Mouse (Mus musculus): ENCODE measurements around the gene Cox10. TPM values are rescaled to one million over a fixed set of nuclear protein-coding genes. Genes with fewer than 3 reads are reported as not detected.
A peak's percentile ranks its signal among the peaks of the same experiment; 100 is the strongest.

Gene Cox10
- polyA plus RNA-seq, 1 experiment: 21.8 TPM

DNA sequence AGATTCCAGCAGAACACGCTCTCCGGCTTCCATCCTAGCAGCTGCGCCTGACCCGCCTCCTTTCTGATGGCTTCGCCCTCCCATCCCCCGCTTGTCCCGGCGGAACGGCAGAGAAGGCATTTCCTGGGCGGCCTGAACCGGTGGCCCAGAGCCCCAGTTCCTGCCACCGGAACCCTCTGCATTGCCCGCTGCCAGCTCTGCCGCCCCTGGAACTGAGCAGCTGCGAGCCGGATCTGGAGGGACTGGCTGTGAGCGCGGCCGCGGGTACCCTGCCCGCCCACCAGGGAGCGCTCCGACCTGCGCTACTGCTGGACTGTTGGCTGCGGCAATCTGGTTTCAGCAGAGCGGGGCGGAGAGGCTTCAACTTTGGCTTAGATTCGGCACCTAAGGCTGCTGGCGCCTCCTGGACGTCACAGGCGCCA is 154.1 kb downstream of the Cox10 start:
- WGBS: under 1% methylated on average over 31 of the region's 31 CpGs
- H3K36me3 ChIP-seq (ENCODE audit: control insufficient read depth, insufficient read depth, low read length): no peaks in the 10 kb centered on the region
- no peak overlapping the region for H3K4me3 ChIP-seq (ENCODE audit: insufficient read depth, low read depth, low read length)
- H3K4me1 ChIP-seq (ENCODE audit: control insufficient read depth, insufficient read depth, low read length): no peaks in the 10 kb centered on the region
- DNase-seq: peak; percentile 88
- 0 out of 2 replicates have a peak, but pooled peaks cover 3% of the 10 kb centered on the region for H3K27me3 ChIP-seq (replicated peaks; ENCODE audit: control insufficient read depth, insufficient read depth, low read length)
- peak; percentile 82 for TF ChIP-seq CTCF (conservative IDR thresholded peaks at IDR 0.05; ENCODE audit: insufficient read depth, insufficient read length, low read depth, low read length)
- TF ChIP-seq POLR2A (IDR thresholded peaks at IDR 0.05; ENCODE audit: low read depth, low read length): no peak
- H3K27ac ChIP-seq (ENCODE audit: insufficient read depth, low read depth, low read length): no peak overlapping the region

DNA sequence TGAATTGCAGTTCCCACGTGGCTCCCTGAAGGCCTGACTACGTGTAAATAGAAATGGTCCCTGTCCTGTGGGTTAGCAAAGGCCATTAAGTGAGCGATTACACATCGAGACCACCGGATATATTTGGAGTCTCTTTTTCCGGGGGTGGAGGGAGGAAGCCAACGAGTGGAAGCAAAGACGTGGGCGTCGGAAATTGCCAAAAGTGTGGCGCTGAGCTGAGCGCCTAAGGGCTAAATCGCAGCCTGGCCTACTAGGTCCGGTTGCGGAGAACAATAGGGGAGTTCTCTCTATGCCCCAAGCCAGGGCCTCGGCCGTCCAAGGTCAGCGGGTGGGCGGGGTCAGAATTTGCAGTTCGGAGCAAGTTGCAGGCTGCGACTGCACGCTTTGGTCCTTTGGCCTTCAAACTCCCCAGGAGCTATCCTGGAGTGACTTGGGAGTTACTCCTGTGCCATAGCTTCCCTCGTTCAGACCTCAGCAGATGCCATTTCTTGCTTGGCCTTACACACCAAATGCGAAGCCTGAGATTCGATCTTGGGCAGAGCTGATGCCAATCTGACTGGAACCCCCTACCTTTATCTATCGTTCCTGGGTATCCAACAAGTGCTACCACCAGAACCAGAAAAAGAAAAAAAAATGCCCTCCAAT is 154.9 kb downstream of the Cox10 start:
- Histone ChIP-seq H3K4me1 (ENCODE audit: control insufficient read depth, insufficient read depth, low read length) (no peaks in the 10 kb centered on the region), H3K27me3 (replicated peaks; ENCODE audit: control insufficient read depth, insufficient read depth, low read length) (0 out of 2 replicates have a peak, but pooled peaks cover 3% of the 10 kb centered on the region), H3K36me3 (ENCODE audit: control insufficient read depth, insufficient read depth, low read length) (no peaks in the 10 kb centered on the region), H3K27ac (ENCODE audit: insufficient read depth, low read depth, low read length) (no peak overlapping the region), H3K4me3 (ENCODE audit: insufficient read depth, low read depth, low read length) (no peak overlapping the region)
- TF ChIP-seq CTCF (conservative IDR thresholded peaks at IDR 0.05; ENCODE audit: insufficient read depth, insufficient read length, low read depth, low read length) (no peak), POLR2A (IDR thresholded peaks at IDR 0.05; ENCODE audit: low read depth, low read length) (no peak)
- DNase-seq: peak; percentile 8
- 33% methylated on average over 26 of the region's 26 CpGs for WGBS

DNA sequence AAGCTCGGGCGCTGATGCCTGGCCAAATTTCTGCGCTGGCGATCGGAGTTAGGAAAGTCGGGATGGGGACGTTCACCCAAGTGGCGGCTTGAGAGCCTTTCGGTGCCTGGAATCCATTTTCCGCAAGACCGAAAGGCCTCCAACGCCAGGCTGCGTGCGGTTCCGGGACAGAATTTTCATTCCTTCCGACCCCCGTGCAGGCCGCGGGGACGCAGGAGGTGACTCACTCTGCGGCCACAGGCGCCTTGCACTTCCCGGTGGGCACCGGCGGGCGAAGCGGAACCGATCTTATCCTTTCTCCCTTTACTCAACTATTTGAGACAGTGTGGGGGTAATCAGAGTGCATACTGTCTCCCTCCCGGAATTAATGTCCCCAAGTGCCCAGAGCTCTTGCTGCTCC is 155.9 kb downstream of the Cox10 start:
- no peaks in the 10 kb centered on the region for H3K36me3 ChIP-seq (ENCODE audit: control insufficient read depth, insufficient read depth, low read length)
- 11% methylated on average over 29 of the region's 29 CpGs for WGBS
- no peak for TF ChIP-seq CTCF (conservative IDR thresholded peaks at IDR 0.05; ENCODE audit: insufficient read depth, insufficient read length, low read depth, low read length)
- no peak for TF ChIP-seq POLR2A (IDR thresholded peaks at IDR 0.05; ENCODE audit: low read depth, low read length)
- H3K4me3 ChIP-seq (ENCODE audit: insufficient read depth, low read depth, low read length): peak overlapping the region; percentile 17
- no peaks in the 10 kb centered on the region; the same call in 1 of the 2 replicates for H3K4me1 ChIP-seq (ENCODE audit: control insufficient read depth, insufficient read depth, low read length)
- 0 out of 2 replicates have a peak, but pooled peaks cover 3% of the 10 kb centered on the region for H3K27me3 ChIP-seq (replicated peaks; ENCODE audit: control insufficient read depth, insufficient read depth, low read length)
- H3K27ac ChIP-seq (ENCODE audit: insufficient read depth, low read depth, low read length): no peak overlapping the region
- DNase-seq: peak; percentile 16

DNA sequence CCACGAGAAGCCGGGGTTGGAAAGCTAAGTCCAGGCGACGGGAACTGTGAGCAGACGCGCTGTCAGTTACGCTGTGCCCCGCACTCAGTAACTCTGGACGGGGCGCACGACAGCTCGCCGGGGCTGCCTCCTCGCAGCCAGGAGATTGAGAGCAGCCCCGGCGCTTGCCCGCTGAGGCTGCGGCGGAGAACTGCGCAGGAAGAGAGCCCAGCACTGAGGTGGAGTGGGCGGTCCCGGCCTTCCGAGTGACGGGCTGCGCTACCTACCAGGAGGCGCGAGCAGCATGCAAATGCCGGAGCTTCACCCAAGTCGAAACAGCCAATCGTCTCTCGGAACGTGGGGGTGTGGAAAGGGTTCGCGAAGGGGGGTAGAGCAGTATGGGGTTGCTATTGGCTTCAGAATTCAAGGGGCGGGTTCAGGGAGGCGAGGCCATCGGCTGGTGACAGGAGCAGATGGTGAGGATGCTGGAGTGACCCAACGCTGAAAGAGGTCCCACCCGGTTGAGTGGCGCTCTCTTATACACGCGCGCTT is 157.1 kb downstream of the Cox10 start, which contains the start of gene Hs3st3b1:
TSS of gene Hs3st3b1 (minus strand) at position 200 of the 531 bp plus-strand sequence.
- Histone ChIP-seq H3K27ac (ENCODE audit: insufficient read depth, low read depth, low read length) (peak within 1 kb of the TSS; percentile 42; the same call in 1 of the 2 replicates), H3K4me3 (ENCODE audit: insufficient read depth, low read depth, low read length) (peak within 1 kb of the TSS; percentile 73)

DNA sequence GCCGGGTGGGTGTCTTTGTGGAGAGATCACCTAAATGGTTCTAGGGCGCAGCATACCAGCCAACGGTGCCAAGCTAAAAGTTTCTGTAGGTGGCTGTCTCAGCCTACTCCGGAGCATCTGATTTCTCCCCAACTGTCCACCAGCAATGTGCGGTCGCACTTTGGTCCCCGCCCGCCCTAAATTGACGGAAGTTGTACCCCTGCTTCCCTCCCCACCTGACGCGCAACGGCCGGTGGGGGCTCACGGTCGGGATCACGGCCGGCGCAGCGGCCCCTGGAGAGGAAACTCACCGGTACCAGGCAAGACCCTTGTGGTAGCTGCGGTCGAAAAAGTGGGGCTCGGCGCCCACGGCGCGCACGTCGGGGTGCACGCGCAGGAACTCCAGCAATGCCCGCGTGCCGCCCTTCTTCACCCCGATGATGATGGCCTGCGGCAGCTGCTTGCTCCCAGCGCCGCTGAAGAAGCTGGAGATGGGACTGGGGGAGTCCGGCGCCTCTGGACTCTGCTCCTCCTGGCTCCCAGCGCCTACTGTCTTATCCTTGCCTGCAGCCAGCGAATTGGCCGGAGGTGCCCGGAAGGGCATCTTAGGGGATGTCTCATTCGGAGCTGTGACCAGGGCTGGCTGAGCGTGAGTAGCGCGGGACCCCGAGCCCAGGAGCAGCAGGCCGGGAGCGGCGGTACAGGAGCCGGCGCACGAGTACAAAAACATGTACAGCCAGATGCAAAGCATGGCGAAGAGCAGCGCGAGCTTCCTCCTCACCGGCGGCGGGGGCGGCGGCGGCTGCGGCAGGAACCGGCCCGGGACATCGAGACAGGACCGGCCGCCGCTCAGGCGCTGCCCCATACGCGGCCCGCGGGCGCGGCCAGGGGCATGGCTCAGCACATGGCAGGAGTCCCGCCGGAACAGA is 158.0 kb downstream of the Cox10 start:
- WGBS: under 1% methylated on average over 80 of the region's 80 CpGs
- H3K27me3 ChIP-seq (replicated peaks; ENCODE audit: control insufficient read depth, insufficient read depth, low read length): 0 out of 2 replicates have a peak, but pooled peaks cover 3% of the 10 kb centered on the region
- DNase-seq: peak; percentile 29
- peaks cover 2% of the 10 kb centered on the region; the same call in 1 of the 2 replicates for H3K4me1 ChIP-seq (ENCODE audit: control insufficient read depth, insufficient read depth, low read length)
- peak overlapping the region; percentile 73 for H3K4me3 ChIP-seq (ENCODE audit: insufficient read depth, low read depth, low read length)
- no peaks in the 10 kb centered on the region for H3K36me3 ChIP-seq (ENCODE audit: control insufficient read depth, insufficient read depth, low read length)
- TF ChIP-seq CTCF (conservative IDR thresholded peaks at IDR 0.05; ENCODE audit: insufficient read depth, insufficient read length, low read depth, low read length) (no peak), POLR2A (IDR thresholded peaks at IDR 0.05; ENCODE audit: low read depth, low read length) (no peak)
- peak overlapping the region; percentile 42; the same call in 1 of the 2 replicates for H3K27ac ChIP-seq (ENCODE audit: insufficient read depth, low read depth, low read length)

More for the DNA sequence above, 157.1 kb downstream of the Cox10 start, which contains the start of gene Hs3st3b1:
- under 1% methylated on average over 43 of the region's 43 CpGs for WGBS
- Histone ChIP-seq H3K4me1 (ENCODE audit: control insufficient read depth, insufficient read depth, low read length) (no peaks in the 10 kb centered on the region; the same call in 1 of the 2 replicates), H3K36me3 (ENCODE audit: control insufficient read depth, insufficient read depth, low read length) (no peaks in the 10 kb centered on the region), H3K27me3 (replicated peaks; ENCODE audit: control insufficient read depth, insufficient read depth, low read length) (0 out of 2 replicates have a peak, but pooled peaks cover 3% of the 10 kb centered on the region)
- TF ChIP-seq POLR2A (IDR thresholded peaks at IDR 0.05; ENCODE audit: low read depth, low read length): peak; percentile 66
- TF ChIP-seq CTCF (conservative IDR thresholded peaks at IDR 0.05; ENCODE audit: insufficient read depth, insufficient read length, low read depth, low read length): no peak
- DNase-seq: peak; percentile 98

DNA sequence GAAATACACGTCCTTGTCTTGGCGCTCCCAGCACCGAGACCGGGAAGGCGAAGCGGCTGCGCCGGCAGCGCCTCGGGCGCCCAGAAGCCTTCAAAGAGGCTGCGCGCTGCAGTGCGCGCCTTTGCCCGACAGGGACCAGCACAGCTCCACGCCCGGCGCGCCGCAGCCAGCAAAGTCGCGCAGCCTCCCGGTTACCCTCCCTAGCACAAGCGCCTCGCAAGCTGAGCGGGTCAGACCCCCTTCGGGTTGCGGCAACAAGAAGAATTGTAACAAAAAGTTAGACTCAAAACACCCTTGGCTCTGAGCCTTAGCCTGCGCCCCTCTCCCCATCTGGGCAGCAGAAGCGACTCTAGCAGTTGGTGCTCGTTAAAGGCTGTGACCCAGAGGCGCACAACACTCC is 158.7 kb downstream of the Cox10 start:
- Histone ChIP-seq H3K4me3 (ENCODE audit: insufficient read depth, low read depth, low read length) (peak overlapping the region; percentile 73), H3K4me1 (ENCODE audit: control insufficient read depth, insufficient read depth, low read length) (peaks cover 2% of the 10 kb centered on the region; the same call in 1 of the 2 replicates), H3K36me3 (ENCODE audit: control insufficient read depth, insufficient read depth, low read length) (no peaks in the 10 kb centered on the region), H3K27ac (ENCODE audit: insufficient read depth, low read depth, low read length) (no peak overlapping the region), H3K27me3 (replicated peaks; ENCODE audit: control insufficient read depth, insufficient read depth, low read length) (0 out of 2 replicates have a peak, but pooled peaks cover 3% of the 10 kb centered on the region)
- peak; percentile 63 for TF ChIP-seq CTCF (conservative IDR thresholded peaks at IDR 0.05; ENCODE audit: insufficient read depth, insufficient read length, low read depth, low read length)
- no peak for TF ChIP-seq POLR2A (IDR thresholded peaks at IDR 0.05; ENCODE audit: low read depth, low read length)
- DNase-seq: peak; percentile 76
- under 1% methylated on average over 33 of the region's 33 CpGs for WGBS

Data from kidney, adult 2 months (tissue).